In genomic region chr15:85334234-85334633, GRCm38 (mm10) we compare ENCODE assay signal across 16 mouse cellular contexts.
"Had no signal": no experiment of that assay in that cellular context is flagged by ENCODE, and none has a peak within 500 bp of the region (broad histone marks: within the 10 kb centered on the region; RNA-seq: fewer than 3 reads in every experiment).

No protein-coding gene starts in this region.

- H3K9ac ChIP-seq: liver, embryonic 14.5 days; lung, embryonic 14.5 days; midbrain, embryonic 12.5 days; neural tube, embryonic 13.5 days; neural tube, embryonic 15.5 days had no signal

- H3K9me3 ChIP-seq: midbrain, embryonic 10.5 days; midbrain, embryonic 12.5 days; neural tube, embryonic 13.5 days; neural tube, embryonic 15.5 days had no signal

- DNase-seq: lung, adult 18-20 months; lung, embryonic 14.5 days; lung, postnatal 10 days; lung, postnatal 4 days; midbrain, embryonic 14.5 days; right cerebral cortex, postnatal 14 days; thymus, adult 2 months; thymus, postnatal 25 days; thymus, postnatal 4 days had no signal

- ATAC-seq: midbrain, embryonic 16.5 days had no signal

- H3K36me3 ChIP-seq: midbrain, embryonic 12.5 days; neural tube, embryonic 13.5 days; neural tube, embryonic 15.5 days had no signal

- H3K4me3 ChIP-seq: midbrain, embryonic 10.5 days; midbrain, embryonic 12.5 days; myocyte; neural tube, embryonic 13.5 days; neural tube, embryonic 15.5 days had no signal

- H3K4me2 ChIP-seq: lung, embryonic 14.5 days; midbrain, embryonic 12.5 days; neural tube, embryonic 13.5 days; neural tube, embryonic 15.5 days had no signal

- H3K27me3 ChIP-seq: neural tube, embryonic 13.5 days; neural tube, embryonic 15.5 days had no signal

- H3K27ac ChIP-seq: liver, embryonic 14.5 days; midbrain, embryonic 10.5 days; midbrain, embryonic 12.5 days; neural tube, embryonic 13.5 days; neural tube, embryonic 15.5 days had no signal
